Mouse (Mus musculus) neural tube, embryonic 11.5 days (tissue): ENCODE data around the gene Kcnk12. TPM values are rescaled to one million over a fixed set of nuclear protein-coding genes. Genes with fewer than 3 reads are reported as not detected.

Experiments used
- ATAC-seq: fragments of 200-750 bp; cut with Nextera tagmentation; 2 replicates; pipeline ENCODE4 v1.8.0; 2017; ENCODE audit warnings: moderate number of reproducible peaks, mild to moderate bottlenecking, moderate TSS enrichment, moderate library complexity; ENCODE audit not compliant: insufficient read depth, low FRiP score, low TSS enrichment
- DNase-seq: peaks from one replicate; pipeline ENCODE4 v3.0.0-alpha.2; 2015; ENCODE audit warnings: low spot score
- H3K27ac ChIP-seq: fragments of 300-500 bp; sonication (generic); 2 replicates; pipeline ENCODE4 v1.5.1; 2014; ENCODE audit warnings: low read depth, mild to moderate bottlenecking, low read length
- H3K27me3 ChIP-seq: fragments of 300-500 bp; sonication (generic); 2 replicates; pipeline ENCODE4 v1.6.1; 2014; ENCODE audit warnings: mild to moderate bottlenecking, low read length, mixed read lengths; ENCODE audit not compliant: control insufficient read depth, insufficient read depth
- H3K36me3 ChIP-seq: fragments of 300-500 bp; sonication (generic); 2 replicates; pipeline ENCODE4 v1.6.1; 2014; ENCODE audit warnings: mild to moderate bottlenecking, low read length, moderate library complexity, mixed read lengths; ENCODE audit not compliant: control insufficient read depth, insufficient read depth
- H3K4me1 ChIP-seq: fragments of 300-500 bp; sonication (generic); 2 replicates; pipeline ENCODE4 v1.6.1; 2014; ENCODE audit warnings: low read length, mixed read lengths; ENCODE audit not compliant: control insufficient read depth, insufficient read depth
- H3K4me2 ChIP-seq: fragments of 300-500 bp; sonication (generic); 2 replicates; pipeline ENCODE4 v1.6.1; 2014; ENCODE audit warnings: low read depth, mild to moderate bottlenecking, moderate library complexity
- H3K4me3 ChIP-seq: fragments of 300-500 bp; sonication (generic); 2 replicates; pipeline ENCODE4 v1.5.1; 2014; ENCODE audit warnings: low read depth, low read length
- H3K9ac ChIP-seq: fragments of 300-500 bp; sonication (generic); 2 replicates; pipeline ENCODE4 v1.6.1; 2014; ENCODE audit warnings: mild to moderate bottlenecking, low read length
- H3K9me3 ChIP-seq: fragments of 300-500 bp; sonication (generic); 2 replicates; pipeline ENCODE4 v1.6.1; 2016; ENCODE audit warnings: low read length; ENCODE audit not compliant: control insufficient read depth
- WGBS: fragments of 180-500 bp; shearing (Covaris S2); extraction: QIAGEN DNeasy Blood & Tissue Kit; methylation state at CpG from one replicate; pipeline ENCODE4 v1.1.7; 2014; 5-methylcytosine and 5-hydroxymethylcytosine counted together
- polyA plus RNA-seq: library from polyadenylated mRNA; unstranded; fragments of >200 nt; fragmentation: Nextera tagmentation; extraction: Ambion mirVana; gene quantifications from 2 replicates; pipeline ENCODE4 v1.2.1, GENCODE M21; 2014

Gene Kcnk12
- polyA plus RNA-seq, 1 experiment from 2014 or later: 0.31 TPM

DNA sequence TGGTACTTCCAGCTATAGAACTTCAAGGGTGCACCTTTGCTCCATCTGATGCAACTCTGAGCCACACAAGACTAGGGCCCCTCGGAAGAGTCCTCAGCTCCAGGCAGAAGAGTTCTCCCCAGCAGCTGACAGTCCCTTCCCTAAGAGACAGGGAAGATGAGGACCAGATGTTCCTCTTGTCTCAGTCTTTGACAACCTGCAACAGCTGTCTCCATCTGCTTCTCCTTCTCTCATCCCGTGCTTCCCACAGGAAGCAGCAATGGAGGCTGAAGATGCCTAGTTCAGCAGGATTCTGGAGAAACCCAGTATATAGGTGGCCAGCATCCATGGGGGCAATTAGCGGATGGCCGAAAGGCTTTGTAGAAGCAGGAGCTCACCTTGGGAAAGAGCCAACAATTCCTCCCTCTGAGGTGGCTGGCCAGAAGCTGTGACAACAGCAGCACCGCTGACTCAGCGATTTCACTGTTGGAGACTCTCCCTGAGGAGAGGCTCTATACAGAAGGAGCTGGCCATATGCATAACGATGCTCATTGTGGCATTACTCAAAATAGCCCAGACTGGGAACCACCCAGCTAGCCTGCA lies 6.2 kb downstream of the Kcnk12 start:
- no peak for DNase-seq
- WGBS: 84% methylated on average over 7 of the region's 7 CpGs
- no peak overlapping the region for H3K4me3 ChIP-seq

DNA sequence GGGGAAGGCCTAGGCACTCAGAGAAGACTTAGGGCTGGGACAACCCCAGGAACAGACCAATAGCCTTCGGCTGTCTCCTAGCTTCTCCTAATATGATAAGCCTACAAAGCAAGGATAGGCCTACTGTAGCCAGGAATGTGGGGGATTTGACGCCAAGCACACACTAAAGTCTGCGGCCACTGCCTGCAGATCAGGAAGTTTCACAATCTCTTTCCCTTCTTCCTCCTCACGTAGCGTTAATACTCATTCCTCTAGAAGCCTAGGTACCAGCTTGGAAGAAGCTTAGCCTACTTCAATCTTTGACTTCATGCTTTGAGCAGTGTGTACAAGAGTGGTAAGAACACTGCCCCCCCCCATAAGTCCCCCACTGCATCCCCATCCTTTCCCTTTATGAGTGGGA lies 7.1 kb downstream of the Kcnk12 start:
- ATAC-seq: no peak
- no peaks in the 10 kb centered on the region for H3K4me1 ChIP-seq
- H3K27ac ChIP-seq: no peak overlapping the region
- H3K9me3 ChIP-seq: no peaks in the 10 kb centered on the region
- DNase-seq: no peak
- peaks cover 7% of the 10 kb centered on the region for H3K27me3 ChIP-seq
- WGBS: 93% methylated on average over 5 of the region's 5 CpGs
- no peak overlapping the region for H3K4me2 ChIP-seq
- H3K4me3 ChIP-seq: no peak overlapping the region
- H3K9ac ChIP-seq: no peak overlapping the region
- no peaks in the 10 kb centered on the region for H3K36me3 ChIP-seq

More for the DNA sequence above, 6.2 kb downstream of the Kcnk12 start:
- Histone ChIP-seq H3K4me2 (no peak overlapping the region), H3K9ac (no peak overlapping the region), H3K27me3 (peaks cover 17% of the 10 kb centered on the region), H3K27ac (no peak overlapping the region), H3K36me3 (no peaks in the 10 kb centered on the region), H3K9me3 (no peaks in the 10 kb centered on the region), H3K4me1 (peaks cover 2% of the 10 kb centered on the region)
- no peak for ATAC-seq

DNA sequence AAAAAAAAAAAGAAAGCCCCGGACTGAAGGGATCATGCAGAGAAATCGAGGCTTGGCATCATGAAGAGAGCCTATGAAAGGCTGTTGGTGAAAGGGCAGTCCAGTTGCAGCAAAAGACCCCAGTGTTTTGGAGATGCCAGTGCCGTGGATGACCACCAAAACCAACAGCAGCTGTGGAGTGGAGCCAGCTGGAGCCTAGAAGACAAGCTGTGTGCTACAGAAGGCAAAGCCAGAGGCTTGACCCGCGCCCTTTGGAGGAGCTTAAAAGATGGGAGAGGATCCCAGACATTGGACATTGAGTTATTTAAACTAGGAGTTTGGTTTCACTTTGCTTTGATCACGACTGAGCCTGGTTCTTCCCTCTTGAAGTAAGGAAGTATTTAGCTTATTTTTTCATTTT lies 9.6 kb downstream of the Kcnk12 start:
- 77% methylated on average over 6 of the region's 6 CpGs for WGBS

GRCm38 (mm10) chr17:87787711-87788110 lies 10.1 kb downstream of the Kcnk12 start:
- Histone ChIP-seq H3K4me2 (no peak overlapping the region), H3K36me3 (no peaks in the 10 kb centered on the region), H3K27ac (no peak overlapping the region), H3K4me1 (no peaks in the 10 kb centered on the region), H3K9ac (no peak overlapping the region), H3K27me3 (no peaks in the 10 kb centered on the region), H3K4me3 (no peak overlapping the region), H3K9me3 (no peaks in the 10 kb centered on the region)
- no peak for ATAC-seq
- no peak for DNase-seq
- 88% methylated on average over 4 of the region's 4 CpGs for WGBS

More for the DNA sequence above, 9.6 kb downstream of the Kcnk12 start:
- Histone ChIP-seq H3K9ac (no peak overlapping the region), H3K9me3 (no peaks in the 10 kb centered on the region), H3K4me3 (no peak overlapping the region), H3K4me1 (no peaks in the 10 kb centered on the region), H3K27me3 (no peaks in the 10 kb centered on the region), H3K36me3 (no peaks in the 10 kb centered on the region), H3K27ac (no peak overlapping the region), H3K4me2 (no peak overlapping the region)
- DNase-seq (no peak), ATAC-seq (no peak)

DNA sequence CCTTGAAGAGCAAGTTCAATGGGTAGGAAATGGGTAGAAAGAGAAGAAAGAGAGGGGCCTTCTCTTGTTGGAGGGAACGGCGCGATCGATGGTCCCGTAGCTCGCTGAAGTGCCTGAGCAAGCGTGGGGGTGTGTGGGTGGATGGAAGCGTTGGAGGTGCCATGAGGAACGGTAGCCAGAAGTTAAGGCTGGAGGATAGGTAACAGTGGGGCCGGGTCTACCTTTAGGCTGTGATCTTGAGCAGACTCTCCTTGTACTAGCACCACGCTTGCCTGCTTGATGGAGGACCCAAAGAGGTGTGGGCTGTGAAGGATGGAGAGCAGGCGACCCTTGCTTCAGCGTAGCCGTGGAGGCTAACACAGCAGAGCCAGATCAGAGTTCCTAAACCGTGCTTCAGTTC lies 12.1 kb downstream of the Kcnk12 start:
- H3K9me3 ChIP-seq: no peaks in the 10 kb centered on the region
- H3K9ac ChIP-seq: no peak overlapping the region
- H3K36me3 ChIP-seq: no peaks in the 10 kb centered on the region
- H3K27ac ChIP-seq: no peak overlapping the region
- no peaks in the 10 kb centered on the region for H3K4me1 ChIP-seq
- H3K4me2 ChIP-seq: no peak overlapping the region
- ATAC-seq (no peak), DNase-seq (no peak)
- no peak overlapping the region for H3K4me3 ChIP-seq
- WGBS: 94% methylated on average over 15 of the region's 15 CpGs
- no peaks in the 10 kb centered on the region for H3K27me3 ChIP-seq

DNA sequence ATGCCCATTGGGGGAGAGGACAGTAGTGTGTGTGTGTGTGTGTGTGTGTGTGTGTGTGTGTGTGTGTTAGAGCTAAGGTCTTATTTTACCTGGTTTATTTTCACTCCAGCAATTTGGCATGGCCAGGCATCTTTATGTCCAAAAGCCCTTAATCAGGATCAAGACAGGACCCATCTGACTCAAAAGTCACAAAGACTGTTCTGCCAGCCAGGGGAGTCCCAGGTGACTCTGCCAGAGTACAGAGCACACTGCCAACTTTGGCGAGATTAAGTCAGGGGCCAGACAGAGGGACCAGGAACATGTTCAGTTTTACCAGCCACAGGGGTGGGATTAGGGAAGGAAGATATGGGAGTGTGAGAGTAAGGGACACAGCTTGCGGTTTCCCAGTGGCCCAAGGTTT lies 12.9 kb downstream of the Kcnk12 start:
- 90% methylated on average over 2 of the region's 2 CpGs for WGBS
- no peak overlapping the region for H3K4me3 ChIP-seq
- H3K9ac ChIP-seq: no peak overlapping the region
- no peaks in the 10 kb centered on the region for H3K27me3 ChIP-seq
- DNase-seq (no peak), ATAC-seq (no peak)
- no peaks in the 10 kb centered on the region; the same call in 1 of the 2 replicates for H3K4me1 ChIP-seq
- H3K36me3 ChIP-seq: no peaks in the 10 kb centered on the region
- no peak overlapping the region for H3K4me2 ChIP-seq
- H3K27ac ChIP-seq: no peak overlapping the region
- H3K9me3 ChIP-seq: no peaks in the 10 kb centered on the region

DNA sequence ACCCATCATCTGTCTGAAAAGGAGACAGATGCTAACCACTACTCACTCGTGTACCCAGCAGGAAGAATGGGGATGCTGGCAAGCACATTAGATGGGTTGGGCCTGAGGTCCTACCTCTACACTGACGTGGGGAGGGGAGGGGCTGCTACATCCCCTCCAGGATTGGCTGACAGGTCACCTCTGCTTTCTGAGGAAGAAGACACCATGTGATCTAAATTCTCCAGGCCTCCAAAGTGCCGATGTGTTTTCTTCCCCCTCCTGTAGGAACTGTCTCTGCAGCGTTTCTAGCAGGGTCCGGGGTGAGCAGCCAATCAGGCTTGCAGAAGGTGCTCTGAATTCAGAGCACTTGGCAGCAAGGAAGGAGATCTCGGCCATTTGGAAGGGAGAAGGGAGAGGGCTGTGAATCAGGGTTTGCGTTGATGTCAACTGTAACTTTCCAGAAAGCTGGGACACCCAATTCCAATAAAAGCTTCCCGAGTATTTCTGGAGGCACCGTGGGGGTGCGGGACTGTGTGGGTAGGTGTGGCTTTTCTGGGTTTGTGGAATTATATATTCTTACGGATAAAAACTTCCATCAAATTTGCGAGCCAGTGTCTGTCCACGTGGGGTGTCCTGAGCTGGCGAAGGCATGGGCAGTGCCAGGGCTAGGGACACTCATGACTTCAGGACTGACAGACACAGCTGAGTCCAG lies 13.5 kb downstream of the Kcnk12 start:
- ATAC-seq (no peak), DNase-seq (no peak)
- no peak overlapping the region for H3K4me3 ChIP-seq
- H3K27ac ChIP-seq: no peak overlapping the region
- H3K9me3 ChIP-seq: no peaks in the 10 kb centered on the region
- WGBS: 72% methylated on average over 14 of the region's 14 CpGs
- H3K4me2 ChIP-seq: no peak overlapping the region
- H3K36me3 ChIP-seq: no peaks in the 10 kb centered on the region
- no peak overlapping the region for H3K9ac ChIP-seq
- H3K4me1 ChIP-seq: no peaks in the 10 kb centered on the region; the same call in 1 of the 2 replicates
- no peaks in the 10 kb centered on the region for H3K27me3 ChIP-seq

- no peak overlapping the region for H3K4me2 ChIP-seq
- WGBS: 88% methylated on average over 5 of the region's 5 CpGs
- ATAC-seq: no peak
Measured at GRCm38 (mm10) chr17:87781244-87781643, 16.6 kb downstream of the Kcnk12 start.

GRCm38 (mm10) chr17:87780164-87780563 lies 17.6 kb downstream of the Kcnk12 start:
- no peak overlapping the region for H3K9ac ChIP-seq
- no peak for DNase-seq
- no peaks in the 10 kb centered on the region for H3K27me3 ChIP-seq
- no peak for ATAC-seq
- no peaks in the 10 kb centered on the region for H3K36me3 ChIP-seq
- H3K9me3 ChIP-seq: no peaks in the 10 kb centered on the region
- no peak overlapping the region for H3K27ac ChIP-seq
- no peaks in the 10 kb centered on the region; the same call in 1 of the 2 replicates for H3K4me1 ChIP-seq
- no peak overlapping the region for H3K4me3 ChIP-seq
- H3K4me2 ChIP-seq: no peak overlapping the region
- 53% methylated on average over 2 of the region's 2 CpGs for WGBS

More at GRCm38 (mm10) chr17:87781244-87781643, 16.6 kb downstream of the Kcnk12 start:
- Histone ChIP-seq H3K27ac (no peak overlapping the region), H3K9ac (no peak overlapping the region), H3K4me3 (no peak overlapping the region), H3K4me1 (no peaks in the 10 kb centered on the region; the same call in 1 of the 2 replicates), H3K36me3 (no peaks in the 10 kb centered on the region), H3K9me3 (no peaks in the 10 kb centered on the region), H3K27me3 (no peaks in the 10 kb centered on the region)
- DNase-seq: no peak
